Mouse (Mus musculus) myocyte (in vitro differentiated cells): Measurements from ENCODE around the gene Olfr1209.

ENCODE experiments used
- E2F4 ChIP-seq: IDR thresholded peaks from one replicate; pipeline ENCODE4 v1.6.1; 2011; ENCODE audit warnings: mild to moderate bottlenecking, control low read depth, moderate library complexity; ENCODE audit not compliant: insufficient read depth
- MYOG ChIP-seq, 3 experiments: IDR thresholded peaks; one replicate each; pipeline ENCODE4 v1.6.1; 2011; ENCODE audit warnings: control low read depth in 2 of 3, low read depth in 2 of 3, mild to moderate bottlenecking in 2 of 3; ENCODE audit not compliant: insufficient read length in 2 of 3, control insufficient read depth in 1 of 3, insufficient read depth in 1 of 3

DNA sequence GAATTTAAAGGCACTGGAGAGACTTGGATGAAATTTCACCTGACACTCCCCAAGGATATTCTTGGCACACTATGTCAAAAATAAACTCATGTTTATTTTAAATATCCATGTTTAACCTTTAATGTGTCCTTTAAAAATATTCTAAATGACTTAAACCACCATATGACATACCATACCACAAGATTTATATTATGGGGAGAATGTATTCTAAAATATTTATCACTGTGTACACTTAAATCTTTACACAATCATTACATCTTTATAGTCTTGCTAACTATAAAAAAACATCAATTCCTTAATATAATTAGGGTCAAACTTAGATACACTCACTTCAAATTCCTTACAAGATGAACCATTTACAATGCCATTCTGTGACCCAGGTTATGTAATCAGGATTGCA is 12.7 kb downstream of the Olfr1209 start, which contains the start of gene Olfr1208:
- TF ChIP-seq MYOG (IDR thresholded peaks at IDR 0.05; ENCODE audit: control insufficient read depth in 1 of 3, insufficient read depth in 1 of 3, insufficient read length in 2 of 3, low read depth in 2 of 3) (no peak), E2F4 (no peak)
